Mouse (Mus musculus): Measurements from ENCODE around the gene Skida1.

GRCm38 (mm10) chr2:18031271-18031821 lies 17.5 kb downstream of the Skida1 start:
- TF ChIP-seq CTCF (IDR thresholded peaks at IDR 0.05; ENCODE audit: extremely low read depth, insufficient read depth, low read length) (no peak), POLR2A (IDR thresholded peaks at IDR 0.05; ENCODE audit: extremely low read depth, insufficient read depth, low read length) (no peak)
